Mouse (Mus musculus) heart, embryonic 16.5 days (tissue): Measurements from ENCODE around the gene Nemp2. TPM values are rescaled to one million over a fixed set of nuclear protein-coding genes. Genes with fewer than 3 reads are reported as not detected.
A peak's percentile ranks its signal among the peaks of the same experiment; 100 is the strongest.

Experiments used
- ATAC-seq: fragments of 200-750 bp; cut with Nextera tagmentation; replicated peaks from 2 replicates; pipeline ENCODE4 v1.8.0; 2017; ENCODE audit warnings: moderate number of reproducible peaks; ENCODE audit not compliant: insufficient read depth, low FRiP score; ENCODE audit errors: extremely low read depth
- H3K27ac ChIP-seq: fragments of 300-500 bp; sonication (generic); 2 replicates; pipeline ENCODE4 v1.5.1; 2014; ENCODE audit warnings: mild to moderate bottlenecking, low read length, control low read depth, moderate library complexity
- H3K27me3 ChIP-seq: fragments of 300-500 bp; sonication (generic); 2 replicates; pipeline ENCODE4 v1.6.1; 2014; ENCODE audit warnings: low read length, mixed read lengths; ENCODE audit not compliant: control insufficient read depth, insufficient read depth
- H3K36me3 ChIP-seq: fragments of 300-500 bp; sonication (generic); 2 replicates; pipeline ENCODE4 v1.6.1; 2014; ENCODE audit not compliant: control insufficient read depth, insufficient read depth
- H3K4me1 ChIP-seq: fragments of 300-500 bp; sonication (generic); 2 replicates; pipeline ENCODE4 v1.6.1; 2014; ENCODE audit warnings: low read length, mixed read lengths; ENCODE audit not compliant: control insufficient read depth, insufficient read depth
- H3K4me2 ChIP-seq: fragments of 300-500 bp; sonication (generic); 2 replicates; pipeline ENCODE4 v1.6.1; 2014; ENCODE audit warnings: low read depth, mild to moderate bottlenecking, control low read depth, low read length
- H3K4me3 ChIP-seq: fragments of 300-500 bp; sonication (generic); 2 replicates; pipeline ENCODE4 v1.5.1; 2014; ENCODE audit warnings: mild to moderate bottlenecking, control low read depth, low read length
- H3K9ac ChIP-seq: fragments of 300-500 bp; sonication (generic); 2 replicates; pipeline ENCODE4 v1.6.1; 2014; ENCODE audit warnings: low read length, control low read depth
- H3K9me3 ChIP-seq: fragments of 300-500 bp; sonication (generic); replicated peaks from 2 replicates; pipeline ENCODE4 v1.6.1; 2016; ENCODE audit warnings: low read length; ENCODE audit not compliant: control insufficient read depth
- WGBS: fragments of 180-500 bp; shearing (Covaris S2); extraction: QIAGEN DNeasy Blood & Tissue Kit; methylation state at CpG from one replicate; pipeline ENCODE4 v1.1.7; 2014; 5-methylcytosine and 5-hydroxymethylcytosine counted together
- polyA plus RNA-seq: library from polyadenylated mRNA; unstranded; fragments of >200 nt; fragmentation: Nextera tagmentation; extraction: Ambion mirVana; gene quantifications from 2 replicates; pipeline ENCODE4 v1.2.1, GENCODE M21; 2015

Gene Nemp2
- polyA plus RNA-seq, result 4.7 and 5.7 TPM in 2 replicates

- peak; percentile 93 for ATAC-seq
- peak within 1 kb of the TSS; percentile 71 for H3K27ac ChIP-seq
- WGBS, result 0% methylated on average over 43 of the region's 44 CpGs
- no peaks in the 10 kb centered on the region for H3K9me3 ChIP-seq
- peak within 1 kb of the TSS; percentile 63 for H3K4me2 ChIP-seq
- H3K4me1 ChIP-seq, result peaks cover 4% of the 10 kb centered on the region; the same call in 1 of the 2 replicates
- H3K4me3 ChIP-seq, result peak within 1 kb of the TSS; percentile 79
- no peaks in the 10 kb centered on the region for H3K27me3 ChIP-seq
- H3K9ac ChIP-seq, result peak within 1 kb of the TSS; percentile 83
- no peaks in the 10 kb centered on the region for H3K36me3 ChIP-seq
Observed at GRCm38 (mm10) chr1:52630248-52630936, at the start of gene Nemp2. Nemp2 (plus strand) TSS chr1:52630703.

GRCm38 (mm10) chr1:52581744-52582143 lies 48.8 kb upstream of the Nemp2 start:
- WGBS, result 81% methylated on average over 6 of the region's 6 CpGs

GRCm38 (mm10) chr1:52582866-52583265 lies 47.6 kb upstream of the Nemp2 start:
- Histone ChIP-seq H3K9ac (no peak overlapping the region), H3K27me3 (no peaks in the 10 kb centered on the region), H3K9me3 (no peaks in the 10 kb centered on the region), H3K27ac (no peak overlapping the region), H3K4me3 (no peak overlapping the region), H3K4me1 (peaks cover 11% of the 10 kb centered on the region), H3K36me3 (no peaks in the 10 kb centered on the region), H3K4me2 (no peak overlapping the region)
- 95% methylated on average over 1 of the region's 1 CpGs for WGBS
- no peak for ATAC-seq

More at GRCm38 (mm10) chr1:52581744-52582143, 48.8 kb upstream of the Nemp2 start:
- no peak overlapping the region for H3K4me3 ChIP-seq
- H3K36me3 ChIP-seq, result no peaks in the 10 kb centered on the region
- H3K4me2 ChIP-seq, result no peak overlapping the region
- H3K4me1 ChIP-seq, result peaks cover 16% of the 10 kb centered on the region
- ATAC-seq, result no peak
- H3K9me3 ChIP-seq, result no peaks in the 10 kb centered on the region
- H3K27ac ChIP-seq, result no peak overlapping the region
- H3K9ac ChIP-seq, result no peak overlapping the region
- H3K27me3 ChIP-seq, result no peaks in the 10 kb centered on the region

- Histone ChIP-seq H3K9ac (0 out of 2 replicates have a peak overlapping the region, but pooled peaks have one; percentile 29), H3K27ac (peak overlapping the region; percentile 10; the same call in 1 of the 2 replicates), H3K4me2 (0 out of 2 replicates have a peak overlapping the region, but pooled peaks have one; percentile 54), H3K36me3 (no peaks in the 10 kb centered on the region), H3K4me1 (peaks cover 9% of the 10 kb centered on the region; the same call in 1 of the 2 replicates), H3K4me3 (no peak overlapping the region), H3K9me3 (no peaks in the 10 kb centered on the region), H3K27me3 (no peaks in the 10 kb centered on the region)
- WGBS, result 54% methylated on average over 11 of the region's 11 CpGs
- peak; percentile 60; the same call in 1 of the 2 replicates for ATAC-seq
Observed at GRCm38 (mm10) chr1:52596982-52597646, 33.4 kb upstream of the Nemp2 start.

GRCm38 (mm10) chr1:52597761-52598160 lies 32.7 kb upstream of the Nemp2 start:
- Histone ChIP-seq H3K9me3 (no peaks in the 10 kb centered on the region), H3K27me3 (no peaks in the 10 kb centered on the region), H3K4me1 (peaks cover 9% of the 10 kb centered on the region; the same call in 1 of the 2 replicates), H3K4me3 (peak overlapping the region; percentile 25), H3K27ac (peak overlapping the region; percentile 18; the same call in 1 of the 2 replicates), H3K9ac (peak overlapping the region; percentile 25; the same call in 1 of the 2 replicates), H3K36me3 (no peaks in the 10 kb centered on the region), H3K4me2 (peak overlapping the region; percentile 54)
- 30% methylated on average over 11 of the region's 11 CpGs for WGBS
- ATAC-seq, result 0 out of 2 replicates have a peak, but pooled peaks have one; percentile 65

GRCm38 (mm10) chr1:52598361-52598760 lies 32.1 kb upstream of the Nemp2 start:
- Histone ChIP-seq H3K4me1 (peaks cover 9% of the 10 kb centered on the region; the same call in 1 of the 2 replicates), H3K4me2 (peak overlapping the region; percentile 54; the same call in 1 of the 2 replicates), H3K9ac (no peak overlapping the region), H3K27me3 (no peaks in the 10 kb centered on the region), H3K4me3 (no peak overlapping the region), H3K27ac (peak overlapping the region; percentile 18; the same call in 1 of the 2 replicates), H3K36me3 (no peaks in the 10 kb centered on the region), H3K9me3 (no peaks in the 10 kb centered on the region)
- WGBS, result 71% methylated on average over 4 of the region's 4 CpGs
- ATAC-seq, result no peak

- no peaks in the 10 kb centered on the region for H3K27me3 ChIP-seq
- H3K27ac ChIP-seq, result no peak overlapping the region
- no peaks in the 10 kb centered on the region for H3K36me3 ChIP-seq
- no peak overlapping the region for H3K9ac ChIP-seq
- no peak for ATAC-seq
- H3K9me3 ChIP-seq, result no peaks in the 10 kb centered on the region
- H3K4me1 ChIP-seq, result peaks cover 9% of the 10 kb centered on the region; the same call in 1 of the 2 replicates
- H3K4me3 ChIP-seq, result no peak overlapping the region
- no peak overlapping the region for H3K4me2 ChIP-seq
- 80% methylated on average over 3 of the region's 3 CpGs for WGBS
Observed at GRCm38 (mm10) chr1:52601496-52601895, 29.0 kb upstream of the Nemp2 start.

GRCm38 (mm10) chr1:52607700-52608099 lies 22.8 kb upstream of the Nemp2 start:
- H3K4me3 ChIP-seq, result no peak overlapping the region
- no peaks in the 10 kb centered on the region for H3K36me3 ChIP-seq
- 53% methylated on average over 1 of the region's 1 CpGs for WGBS
- H3K9me3 ChIP-seq, result no peaks in the 10 kb centered on the region
- no peaks in the 10 kb centered on the region for H3K27me3 ChIP-seq
- H3K27ac ChIP-seq, result no peak overlapping the region
- H3K4me2 ChIP-seq, result no peak overlapping the region
- H3K9ac ChIP-seq, result no peak overlapping the region
- no peak for ATAC-seq
- no peaks in the 10 kb centered on the region for H3K4me1 ChIP-seq

- ATAC-seq, result no peak
- no peaks in the 10 kb centered on the region for H3K9me3 ChIP-seq
- no peaks in the 10 kb centered on the region for H3K36me3 ChIP-seq
- H3K4me1 ChIP-seq, result no peaks in the 10 kb centered on the region
- no peak overlapping the region for H3K27ac ChIP-seq
- H3K9ac ChIP-seq, result no peak overlapping the region
- H3K4me3 ChIP-seq, result no peak overlapping the region
- no peak overlapping the region for H3K4me2 ChIP-seq
- 73% methylated on average over 4 of the region's 4 CpGs for WGBS
- H3K27me3 ChIP-seq, result no peaks in the 10 kb centered on the region
Observed at GRCm38 (mm10) chr1:52608486-52608885, 22.0 kb upstream of the Nemp2 start.
